In the genomic region with DNA sequence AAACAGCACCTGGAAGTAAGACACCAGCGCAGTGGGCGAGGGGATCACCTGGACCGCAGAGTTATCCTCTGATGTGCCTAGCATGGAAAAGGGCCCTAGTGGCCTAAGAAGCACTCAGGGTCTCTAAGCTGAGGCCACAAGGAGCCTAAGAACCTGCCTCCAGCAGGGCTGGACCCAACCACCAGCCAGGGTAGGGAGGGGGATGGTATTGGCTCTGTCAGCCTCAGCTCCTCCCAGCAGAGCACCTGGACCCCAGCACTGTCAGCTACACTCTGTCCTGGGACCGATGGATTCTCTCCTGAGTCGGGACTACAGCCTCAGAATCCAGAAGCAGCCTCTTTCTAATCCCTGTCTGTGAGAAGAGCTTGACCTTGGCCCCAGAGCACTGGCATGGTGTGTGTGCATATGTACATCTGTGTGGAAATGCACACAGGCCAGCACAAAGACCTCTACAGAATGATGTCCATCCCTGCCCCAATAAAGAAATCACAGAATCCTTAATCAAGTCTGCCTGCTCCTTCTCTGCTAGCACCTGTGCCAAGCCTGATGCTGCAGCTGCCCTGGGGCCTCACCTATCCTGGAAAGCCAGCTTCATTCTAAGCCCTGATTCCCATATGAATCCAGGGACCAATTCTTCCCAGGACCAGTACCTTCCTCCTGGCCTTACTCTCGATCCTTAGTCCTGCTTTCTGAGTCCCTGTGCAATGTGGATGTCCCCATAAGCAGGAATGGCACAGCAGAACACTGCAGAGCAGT, we compare ENCODE assay signal across 9 mouse cellular contexts. TPM values are rescaled to one million over a fixed set of nuclear protein-coding genes. Genes with fewer than 3 reads are reported as not detected.
DNase-seq lines count a peak whose midpoint lies in the region; ATAC-seq and TF ChIP-seq lines count a peak whose summit lies in the region.
"Had no signal": no experiment of that assay in that cellular context is flagged by ENCODE, and none has a peak within 500 bp of the region (broad histone marks: within the 10 kb centered on the region; RNA-seq: fewer than 3 reads in every experiment).

No protein-coding gene starts in this region.

- H3K36me3 ChIP-seq in lung, embryonic 15.5 days: no peaks in the 10 kb centered on the region
- H3K36me3 ChIP-seq in intestine, postnatal 0 days (ENCODE audit: control insufficient read depth, insufficient read depth): peaks cover 2% of the 10 kb centered on the region; the same call in 1 of the 2 replicates
- H3K36me3 ChIP-seq in small intestine, adult 2 months (ENCODE audit: control insufficient read depth, insufficient read depth, low read length): no peaks in the 10 kb centered on the region; the same call in 1 of the 2 replicates

- H3K4me3 ChIP-seq in lung, embryonic 15.5 days: no peak overlapping the region
- no peak overlapping the region for H3K4me3 ChIP-seq in intestine, postnatal 0 days (ENCODE audit: low read depth, low read length)
- H3K4me3 ChIP-seq in small intestine, adult 2 months (ENCODE audit: low read depth, low read length): no peak overlapping the region

- TF ChIP-seq POLR2A in small intestine, adult 2 months (IDR thresholded peaks at IDR 0.05; ENCODE audit: low read depth, low read length): no peak

- peak; percentile 21 to 45 for DNase-seq in cerebellum, adult 18-20 months
- no peak for DNase-seq in cerebellum, postnatal 14 days
- DNase-seq in lung, adult 18-20 months: no peak
- DNase-seq in ovary, adult 18-20 months (ENCODE audit: low spot score): no peak
- DNase-seq in left cerebral cortex, postnatal 10 days (ENCODE audit: extremely low spot score in 1 of 2, low spot score in 2 of 2): no peak
- DNase-seq: right cerebral cortex, postnatal 25 days had no signal

- no peak for TF ChIP-seq CTCF in intestine, postnatal 0 days (IDR thresholded peaks at IDR 0.05; ENCODE audit: low read depth)
- TF ChIP-seq CTCF in small intestine, adult 2 months (IDR thresholded peaks at IDR 0.05; ENCODE audit: extremely low read depth, insufficient read length, insufficient replicate concordance, low read depth, low read length): no peak

- ATAC-seq in lung, embryonic 15.5 days (ENCODE audit: borderline replicate concordance, extremely low read depth, low FRiP score, low TSS enrichment): no peak
- no peak for ATAC-seq in intestine, postnatal 0 days

- H3K4me2 ChIP-seq in lung, embryonic 15.5 days: peak overlapping the region; percentile 87
- 0 out of 2 replicates have a peak overlapping the region, but pooled peaks have one; percentile 94 for H3K4me2 ChIP-seq in intestine, postnatal 0 days (replicated peaks; ENCODE audit: low read depth)

- intact Hi-C loops in left cerebral cortex, postnatal 10 days (cut with DNase I): no loop called here

- WGBS in lung, embryonic 15.5 days: 40% methylated on average over 6 of the region's 6 CpGs
- WGBS in intestine, postnatal 0 days: 62% methylated on average over 6 of the region's 6 CpGs
- WGBS in small intestine, adult 2 months: 74% methylated on average over 6 of the region's 6 CpGs

- no peaks in the 10 kb centered on the region for H3K9me3 ChIP-seq in lung, embryonic 15.5 days
- H3K9me3 ChIP-seq in intestine, postnatal 0 days (ENCODE audit: control insufficient read depth): no peaks in the 10 kb centered on the region

- no peaks in the 10 kb centered on the region for H3K27me3 ChIP-seq in lung, embryonic 15.5 days
- no peaks in the 10 kb centered on the region for H3K27me3 ChIP-seq in intestine, postnatal 0 days (replicated peaks; ENCODE audit: control insufficient read depth, insufficient read depth, low read length)
- 0 out of 2 replicates have a peak, but pooled peaks cover 3% of the 10 kb centered on the region for H3K27me3 ChIP-seq in small intestine, adult 2 months (ENCODE audit: control insufficient read depth, insufficient read depth, low read length)

- H3K4me1 ChIP-seq in lung, embryonic 15.5 days: peaks cover 88% of the 10 kb centered on the region
- peaks cover 15% of the 10 kb centered on the region; the same call in 1 of the 2 replicates for H3K4me1 ChIP-seq in intestine, postnatal 0 days (replicated peaks; ENCODE audit: control insufficient read depth, insufficient read depth, low read length)
- H3K4me1 ChIP-seq in small intestine, adult 2 months (ENCODE audit: control insufficient read depth, insufficient read depth, insufficient read length, low read length): peaks cover 8% of the 10 kb centered on the region; the same call in 1 of the 2 replicates

- 0 out of 2 replicates have a peak overlapping the region, but pooled peaks have one; percentile 19 for H3K9ac ChIP-seq in lung, embryonic 15.5 days
- H3K9ac ChIP-seq in intestine, postnatal 0 days (ENCODE audit: low read depth, low read length): no peak overlapping the region

- H3K27ac ChIP-seq in lung, embryonic 15.5 days: peak overlapping the region; percentile 97
- H3K27ac ChIP-seq in intestine, postnatal 0 days (ENCODE audit: low read depth, low read length): no peak overlapping the region
- H3K27ac ChIP-seq in small intestine, adult 2 months (ENCODE audit: insufficient read depth, low read depth, low read length): 0 out of 2 replicates have a peak overlapping the region, but pooled peaks have one; percentile 5

RNA-seq across cellular contexts. Expression of gene Mtss1l, which starts 1.2 kb away (rescaled TPM):
- 23.0 and 27.9 TPM in 2 replicates for polyA plus RNA-seq in lung, embryonic 15.5 days (2015; fragmentation: Nextera tagmentation; extraction: Ambion mirVana)
- 4.2 and 4.4 TPM in 2 replicates for polyA plus RNA-seq in intestine, postnatal 0 days (2015; fragmentation: Nextera tagmentation; extraction: Ambion mirVana)
- 19.3 and 21.9 TPM in 2 replicates for polyA plus RNA-seq in small intestine, adult 2 months (2012; rRNA removed)
- total RNA-seq in left cerebral cortex, postnatal 10 days (2021): 100 to 1,000 TPM; 214 to 236 TPM

Comparison
In these comparisons a context has a peak if more than half of its experiments do, and no peak if none do; other contexts are left out.
1. DNase-seq: peak in cerebellum, adult 18-20 months (2 of 2); none in cerebellum, postnatal 14 days (0 of 2), lung, adult 18-20 months (0 of 2), ovary, adult 18-20 months (single experiment) and left cerebral cortex, postnatal 10 days (0 of 2).